Mouse (Mus musculus) stomach, postnatal 0 days (tissue): Measurements from ENCODE around the gene Tmem119.

Experiments used
- CTCF ChIP-seq: IDR thresholded peaks from 2 replicates; pipeline ENCODE4 v1.5.1; 2016; ENCODE audit warnings: antibody characterized with exemption, low read depth, mild to moderate bottlenecking, moderate library complexity
- EP300 ChIP-seq: optimal IDR thresholded peaks from 2 replicates; pipeline ENCODE3; 2016; ENCODE audit warnings: antibody characterized with exemption

- TF ChIP-seq CTCF (no peak), EP300 (no peak)
Observed at GRCm38 (mm10) chr5:113830292-113830643, 30.0 kb upstream of the Tmem119 start.
